Mouse (Mus musculus) limb, embryonic 10.5 days (tissue): ENCODE results near the gene Atp1a2. TPM values are rescaled to one million over a fixed set of nuclear protein-coding genes. Genes with fewer than 3 reads are reported as not detected.
"Not testable (repeated sequence)": the region's sequence is repeated elsewhere in the genome, so short reads cannot be mapped to it uniquely, and the experiment has no call there.

Experiments used
- DNase-seq: peaks from one replicate; pipeline ENCODE4 v3.0.0-alpha.2; 2017; ENCODE audit warnings: low spot score
- H3K27ac ChIP-seq: fragments of 300-500 bp; sonication (generic); 2 replicates; pipeline ENCODE4 v1.5.1; 2016; ENCODE audit warnings: mild to moderate bottlenecking
- H3K27me3 ChIP-seq: fragments of 300-500 bp; sonication (generic); 2 replicates; pipeline ENCODE4 v1.6.1; 2016; ENCODE audit warnings: low read depth, mild to moderate bottlenecking; ENCODE audit not compliant: poor library complexity, severe bottlenecking
- H3K36me3 ChIP-seq: fragments of 300-500 bp; sonication (generic); 2 replicates; pipeline ENCODE4 v1.6.1; 2016; ENCODE audit warnings: mild to moderate bottlenecking, moderate library complexity
- H3K4me1 ChIP-seq: fragments of 300-500 bp; sonication (generic); 2 replicates; pipeline ENCODE4 v1.6.1; 2016
- H3K4me3 ChIP-seq: fragments of 300-500 bp; sonication (generic); 2 replicates; pipeline ENCODE4 v1.5.1; 2016; ENCODE audit warnings: mild to moderate bottlenecking, moderate library complexity
- H3K9me3 ChIP-seq: fragments of 300-500 bp; sonication (generic); replicated peaks from 2 replicates; pipeline ENCODE4 v1.6.1; 2016; ENCODE audit warnings: mild to moderate bottlenecking
- WGBS: fragments of 180-500 bp; shearing (Covaris S2); methylation state at CpG from one replicate; pipeline ENCODE4 v1.1.7; 2016; 5-methylcytosine and 5-hydroxymethylcytosine counted together
- polyA plus RNA-seq: library from polyadenylated mRNA; unstranded; fragments of >200 nt; fragmentation: Nextera tagmentation; extraction: Ambion mirVana; gene quantifications from 2 replicates; pipeline ENCODE4 v1.2.1, GENCODE M21; 2016

Atp1a2 gene
- polyA plus RNA-seq, 1 experiment from 2014 or later, result 3.2 TPM

- no peaks in the 10 kb centered on the region for H3K9me3 ChIP-seq
- H3K4me1 ChIP-seq, result 0 out of 2 replicates have a peak, but pooled peaks cover 2% of the 10 kb centered on the region
- no peaks in the 10 kb centered on the region for H3K36me3 ChIP-seq
- 74% methylated on average over 5 of the region's 5 CpGs for whole genome bisulfite sequencing
- DNase-seq, result no peak
- no peak overlapping the region for H3K27ac ChIP-seq
- H3K4me3 ChIP-seq, result no peak overlapping the region
- no peaks in the 10 kb centered on the region for H3K27me3 ChIP-seq
Observed at GRCm38 (mm10) chr1:172274547-172274946, 23.3 kb downstream of the Atp1a2 start.

GRCm38 (mm10) chr1:172274116-172274515 is 23.7 kb downstream of the Atp1a2 start:
- no peaks in the 10 kb centered on the region for H3K27me3 ChIP-seq
- no peaks in the 10 kb centered on the region for H3K36me3 ChIP-seq
- no peak for DNase-seq
- H3K4me3 ChIP-seq, result no peak overlapping the region
- H3K27ac ChIP-seq, result no peak overlapping the region
- H3K4me1 ChIP-seq, result 0 out of 2 replicates have a peak, but pooled peaks cover 2% of the 10 kb centered on the region
- WGBS, result 62% methylated on average over 5 of the region's 5 CpGs
- no peaks in the 10 kb centered on the region for H3K9me3 ChIP-seq

- no peak overlapping the region for H3K4me3 ChIP-seq
- 90% methylated on average over 6 of the region's 6 CpGs for WGBS
- no peaks in the 10 kb centered on the region for H3K9me3 ChIP-seq
- no peak for DNase-seq
- H3K27me3 ChIP-seq, result no peaks in the 10 kb centered on the region
- H3K27ac ChIP-seq, result no peak overlapping the region
- H3K36me3 ChIP-seq, result no peaks in the 10 kb centered on the region
- H3K4me1 ChIP-seq, result 0 out of 2 replicates have a peak, but pooled peaks cover 2% of the 10 kb centered on the region
Observed at GRCm38 (mm10) chr1:172273386-172273785, 24.5 kb downstream of the Atp1a2 start.

GRCm38 (mm10) chr1:172271765-172272164 is 26.1 kb downstream of the Atp1a2 start:
- Histone ChIP-seq H3K36me3 (no peaks in the 10 kb centered on the region), H3K27ac (no peak overlapping the region), H3K27me3 (no peaks in the 10 kb centered on the region), H3K4me1 (0 out of 2 replicates have a peak, but pooled peaks cover 2% of the 10 kb centered on the region), H3K9me3 (no peaks in the 10 kb centered on the region), H3K4me3 (no peak overlapping the region)
- no peak for DNase-seq
- WGBS, result 85% methylated on average over 10 of the region's 10 CpGs

- no peaks in the 10 kb centered on the region for H3K27me3 ChIP-seq
- WGBS, result 92% methylated on average over 3 of the region's 3 CpGs
- DNase-seq, result no peak
- H3K4me1 ChIP-seq, result 0 out of 2 replicates have a peak, but pooled peaks cover 2% of the 10 kb centered on the region
- no peak overlapping the region for H3K27ac ChIP-seq
- H3K4me3 ChIP-seq, result no peak overlapping the region
- no peaks in the 10 kb centered on the region for H3K36me3 ChIP-seq
- no peaks in the 10 kb centered on the region for H3K9me3 ChIP-seq
Observed at GRCm38 (mm10) chr1:172271208-172271607, 26.7 kb downstream of the Atp1a2 start.

DNA sequence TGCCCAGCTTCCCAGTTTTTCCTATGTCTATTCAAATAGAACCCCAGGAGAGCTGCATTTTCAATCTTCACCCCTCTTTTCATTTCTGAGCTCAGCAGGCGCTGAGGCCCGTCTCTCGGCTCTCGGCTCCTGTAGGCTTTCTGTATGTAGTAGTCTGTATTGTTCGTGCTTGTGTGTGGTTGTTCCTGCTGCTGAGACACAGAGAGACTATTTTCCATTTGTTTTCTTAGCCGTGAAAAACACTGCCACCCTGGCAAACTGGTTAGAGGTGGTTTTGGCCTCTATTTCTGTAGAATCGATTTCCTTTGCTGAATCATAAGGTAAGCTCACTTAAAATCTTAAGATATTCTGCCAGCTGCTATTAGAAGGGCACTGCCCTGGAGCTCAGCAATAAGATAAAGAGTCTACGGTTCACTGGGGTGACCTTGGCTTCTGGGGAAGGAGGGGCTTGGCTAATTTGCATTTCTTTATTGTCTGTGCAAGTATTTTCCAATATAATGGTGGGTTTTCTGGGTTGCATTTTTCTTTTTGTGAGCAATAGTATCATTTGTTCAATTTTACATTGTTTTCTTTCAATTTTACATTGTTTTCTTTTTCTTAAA is 36.3 kb downstream of the Atp1a2 start, which contains the start of gene Igsf8:
TSS of gene Igsf8 (plus strand) at position 165 of the 602 bp plus-strand sequence.
- no peaks in the 10 kb centered on the region; the same call in 1 of the 2 replicates for H3K9me3 ChIP-seq
- H3K27ac ChIP-seq, result no peak within 1 kb of the TSS
- H3K4me1 ChIP-seq, result no peaks in the 10 kb centered on the region
- H3K4me3 ChIP-seq, result no peak within 1 kb of the TSS
- no peaks in the 10 kb centered on the region for H3K36me3 ChIP-seq
- no peaks in the 10 kb centered on the region for H3K27me3 ChIP-seq
- WGBS, result 82% methylated on average over 8 of the region's 8 CpGs
- DNase-seq, result no peak

GRCm38 (mm10) chr1:172258314-172258713 is 39.5 kb downstream of the Atp1a2 start, which contains the start of gene Atp1a4:
Atp1a4 (minus strand) TSS chr1:172258414.
- H3K4me3 ChIP-seq, result no peak within 1 kb of the TSS
- H3K36me3 ChIP-seq, result no peaks in the 10 kb centered on the region
- 89% methylated on average over 6 of the region's 6 CpGs for WGBS

GRCm38 (mm10) chr1:172247679-172248078 is 50.2 kb downstream of the Atp1a2 start:
- Histone ChIP-seq H3K27me3 (peaks cover 41% of the 10 kb centered on the region), H3K9me3 (no peaks in the 10 kb centered on the region), H3K4me1 (peaks cover 17% of the 10 kb centered on the region; the same call in 1 of the 2 replicates), H3K4me3 (no peak overlapping the region), H3K27ac (no peak overlapping the region), H3K36me3 (no peaks in the 10 kb centered on the region)
- 58% methylated on average over 2 of the region's 2 CpGs for WGBS
- DNase-seq, result peak; percentile 43

More at GRCm38 (mm10) chr1:172258314-172258713, 39.5 kb downstream of the Atp1a2 start, which contains the start of gene Atp1a4:
- DNase-seq, result no peak
- Histone ChIP-seq H3K27me3 (no peaks in the 10 kb centered on the region), H3K4me1 (no peaks in the 10 kb centered on the region), H3K27ac (no peak within 1 kb of the TSS), H3K9me3 (no peaks in the 10 kb centered on the region)

GRCm38 (mm10) chr1:172247216-172247615 is 50.6 kb downstream of the Atp1a2 start:
- no peaks in the 10 kb centered on the region for H3K36me3 ChIP-seq
- 72% methylated on average over 4 of the region's 4 CpGs for WGBS
- no peak for DNase-seq
- H3K4me3 ChIP-seq, result no peak overlapping the region
- H3K9me3 ChIP-seq, result no peaks in the 10 kb centered on the region
- no peak overlapping the region for H3K27ac ChIP-seq
- H3K4me1 ChIP-seq, result peaks cover 17% of the 10 kb centered on the region; the same call in 1 of the 2 replicates
- peaks cover 45% of the 10 kb centered on the region for H3K27me3 ChIP-seq

DNA sequence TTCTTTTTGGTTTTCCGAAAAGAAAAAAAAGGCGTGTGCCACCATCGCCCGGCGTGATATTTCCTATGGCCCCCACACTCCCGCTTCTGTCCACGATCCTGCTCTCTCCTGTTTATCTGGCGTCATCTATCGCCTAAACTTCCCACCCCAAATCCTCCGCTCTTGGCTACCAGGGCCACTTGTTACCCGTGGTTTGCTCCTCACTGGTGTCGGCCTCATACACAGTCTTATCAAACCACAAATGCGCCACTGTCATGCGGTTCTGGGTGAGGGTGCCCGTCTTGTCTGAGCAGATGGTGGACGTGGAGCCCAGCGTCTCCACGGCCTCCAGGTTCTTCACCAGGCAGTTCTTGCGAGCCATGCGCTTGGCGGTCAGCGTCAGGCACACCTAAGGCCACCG is 53.2 kb downstream of the Atp1a2 start:
- not testable (repeated sequence) for DNase-seq, H3K9me3 ChIP-seq, H3K27ac ChIP-seq, H3K36me3 ChIP-seq
- Histone ChIP-seq H3K27me3 (peaks cover 45% of the 10 kb centered on the region), H3K4me1 (peaks cover 17% of the 10 kb centered on the region; the same call in 1 of the 2 replicates), H3K4me3 (peak overlapping the region; percentile 27)
- 29% methylated on average over 23 of the region's 23 CpGs for WGBS

DNA sequence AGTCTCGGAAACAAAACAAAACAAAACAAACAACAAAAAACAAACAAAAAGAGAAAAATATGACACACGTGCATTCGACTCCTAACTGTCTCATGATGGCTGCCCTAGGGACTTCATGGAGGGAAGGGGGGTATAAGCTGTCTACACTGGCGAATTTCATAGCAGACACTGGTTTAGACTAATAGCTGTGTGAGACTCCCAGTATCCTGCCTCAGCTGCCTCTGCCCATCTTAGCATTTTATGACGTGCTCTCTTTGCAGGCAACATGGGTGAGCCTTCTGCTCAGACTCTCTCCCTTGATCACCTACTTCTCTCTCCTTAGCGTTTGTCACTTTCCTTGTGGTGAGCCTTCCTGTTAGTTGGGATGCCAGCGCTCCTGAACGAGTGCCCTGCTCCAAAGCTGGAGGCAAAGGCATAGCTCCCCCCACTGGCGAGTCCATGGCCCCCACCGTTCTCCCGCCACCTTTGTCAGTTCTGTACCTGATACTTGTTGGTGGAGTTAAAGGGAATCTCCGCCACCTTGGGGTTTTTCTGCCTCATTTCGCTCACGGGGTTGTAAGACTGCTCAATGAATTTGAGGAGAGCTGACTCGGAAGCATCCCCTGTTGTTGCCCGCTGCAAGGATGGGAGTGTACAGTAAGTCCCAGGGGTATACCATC is 54.2 kb downstream of the Atp1a2 start:
- Histone ChIP-seq H3K4me1 (peaks cover 17% of the 10 kb centered on the region; the same call in 1 of the 2 replicates), H3K9me3 (no peaks in the 10 kb centered on the region), H3K36me3 (no peaks in the 10 kb centered on the region), H3K4me3 (peak overlapping the region; percentile 27), H3K27me3 (peaks cover 45% of the 10 kb centered on the region), H3K27ac (no peak overlapping the region)
- 25% methylated on average over 16 of the region's 16 CpGs for WGBS
- peak; percentile 46 for DNase-seq

- no peaks in the 10 kb centered on the region for H3K9me3 ChIP-seq
- H3K27me3 ChIP-seq, result peaks cover 45% of the 10 kb centered on the region
- DNase-seq, result no peak
- H3K36me3 ChIP-seq, result no peaks in the 10 kb centered on the region
- no peak overlapping the region for H3K4me3 ChIP-seq
- WGBS, result 69% methylated on average over 2 of the region's 2 CpGs
- no peak overlapping the region for H3K27ac ChIP-seq
- H3K4me1 ChIP-seq, result peaks cover 13% of the 10 kb centered on the region; the same call in 1 of the 2 replicates
Observed at GRCm38 (mm10) chr1:172242401-172242800, 55.5 kb downstream of the Atp1a2 start.
